Comparison of ENCODE assay signal across 8 mouse cellular contexts in genomic region chr16:78238052-78238701, GRCm38 (mm10).
DNase-seq lines count a peak whose midpoint lies in the region; ATAC-seq and TF ChIP-seq lines count a peak whose summit lies in the region.

No protein-coding gene starts in this region.

- no peak for TF ChIP-seq EP300 in liver, postnatal 0 days (IDR thresholded peaks at IDR 0.05; ENCODE audit: low read depth)

- peak overlapping the region; percentile 73 for H3K4me2 ChIP-seq in embryonic facial prominence, embryonic 13.5 days
- H3K4me2 ChIP-seq in hindbrain, embryonic 15.5 days, result peak overlapping the region; percentile 82
- H3K4me2 ChIP-seq in liver, postnatal 0 days (ENCODE audit: low read depth, low read length), result peak overlapping the region; percentile 89

- peaks cover 4% of the 10 kb centered on the region; the same call in 1 of the 2 replicates for H3K27me3 ChIP-seq in embryonic facial prominence, embryonic 13.5 days
- H3K27me3 ChIP-seq in hindbrain, embryonic 15.5 days, result no peaks in the 10 kb centered on the region
- H3K27me3 ChIP-seq in liver, postnatal 0 days (ENCODE audit: insufficient read depth, low read length), result no peaks in the 10 kb centered on the region

- peak overlapping the region; percentile 51; the same call in 1 of the 2 replicates for H3K27ac ChIP-seq in embryonic facial prominence, embryonic 13.5 days
- peak overlapping the region; percentile 84 for H3K27ac ChIP-seq in hindbrain, embryonic 15.5 days (replicated peaks)
- no peak overlapping the region for H3K27ac ChIP-seq in liver, postnatal 0 days (ENCODE audit: low read depth)

- peak; percentile 5 for DNase-seq in gastrocnemius, postnatal 25 days
- no peak for DNase-seq in gastrocnemius, postnatal 14 days
- DNase-seq in Muller cell, postnatal 12 days (ENCODE audit: inconsistent ontology term), result peak; percentile 92
- DNase-seq in liver, postnatal 0 days, result no peak
- DNase-seq in right cerebral cortex, postnatal 25 days, result peak; percentile 35
- DNase-seq in T-cell, adult 2 months (ENCODE audit: low spot score), result no peak

- H3K36me3 ChIP-seq in embryonic facial prominence, embryonic 13.5 days, result no peaks in the 10 kb centered on the region
- no peaks in the 10 kb centered on the region for H3K36me3 ChIP-seq in hindbrain, embryonic 15.5 days
- H3K36me3 ChIP-seq in liver, postnatal 0 days (replicated peaks; ENCODE audit: insufficient read depth, low read length), result no peaks in the 10 kb centered on the region

- intact Hi-C loops in gastrocnemius, postnatal 14 days (cut with DNase I; ENCODE audit: low total_unique reads), result no loop called here

- H3K9me3 ChIP-seq in embryonic facial prominence, embryonic 13.5 days, result no peaks in the 10 kb centered on the region
- no peaks in the 10 kb centered on the region for H3K9me3 ChIP-seq in hindbrain, embryonic 15.5 days
- H3K9me3 ChIP-seq in liver, postnatal 0 days (ENCODE audit: low read length), result no peaks in the 10 kb centered on the region

- H3K4me3 ChIP-seq in embryonic facial prominence, embryonic 13.5 days, result peak overlapping the region; percentile 46
- peak overlapping the region; percentile 42 for H3K4me3 ChIP-seq in hindbrain, embryonic 15.5 days
- peak overlapping the region; percentile 44 for H3K4me3 ChIP-seq in liver, postnatal 0 days (ENCODE audit: low read depth, low read length)

- H3K4me1 ChIP-seq in embryonic facial prominence, embryonic 13.5 days, result peaks cover 14% of the 10 kb centered on the region
- H3K4me1 ChIP-seq in hindbrain, embryonic 15.5 days (replicated peaks), result peaks cover 21% of the 10 kb centered on the region
- 0 out of 2 replicates have a peak, but pooled peaks cover 7% of the 10 kb centered on the region for H3K4me1 ChIP-seq in liver, postnatal 0 days (ENCODE audit: insufficient read depth)

- WGBS in embryonic facial prominence, embryonic 13.5 days, result under 1% methylated on average over 18 of the region's 18 CpGs
- under 1% methylated on average over 18 of the region's 18 CpGs for WGBS in hindbrain, embryonic 15.5 days
- WGBS in liver, postnatal 0 days (ENCODE audit: insufficient replicate concordance), result 4% methylated on average over 18 of the region's 18 CpGs

- no peak for TF ChIP-seq CTCF in liver, postnatal 0 days (IDR thresholded peaks at IDR 0.05; ENCODE audit: low read depth)

- H3K9ac ChIP-seq in embryonic facial prominence, embryonic 13.5 days, result peak overlapping the region; percentile 65
- peak overlapping the region; percentile 45 for H3K9ac ChIP-seq in hindbrain, embryonic 15.5 days
- no peak overlapping the region for H3K9ac ChIP-seq in liver, postnatal 0 days (replicated peaks)

- no peak for ATAC-seq in embryonic facial prominence, embryonic 13.5 days (ENCODE audit: insufficient number of reproducible peaks, insufficient read depth, low FRiP score, low TSS enrichment, low read depth)
- peak; percentile 70 for ATAC-seq in hindbrain, embryonic 15.5 days (ENCODE audit: low FRiP score, low read depth)
- no peak for ATAC-seq in liver, postnatal 0 days

Comparison
In these comparisons a context has a peak if more than half of its experiments do, and no peak if none do; other contexts are left out.
1. DNase-seq: peak in gastrocnemius, postnatal 25 days (single experiment), Muller cell, postnatal 12 days (single experiment) and right cerebral cortex, postnatal 25 days (single experiment); none in gastrocnemius, postnatal 14 days (single experiment), liver, postnatal 0 days (single experiment) and T-cell, adult 2 months (single experiment).
2. Peak in every context shown above with its lines, with median percentiles within 50 percentile points of each other: H3K4me2 ChIP-seq and H3K4me3 ChIP-seq.